Mouse (Mus musculus) heart, embryonic 14.5 days (tissue): ENCODE results near the gene Cox18. TPM values are rescaled to one million over a fixed set of nuclear protein-coding genes. Genes with fewer than 3 reads are reported as not detected.

ENCODE experiments used
- ATAC-seq: fragments of 200-750 bp; cut with Nextera tagmentation; 2 replicates; pipeline ENCODE4 v1.8.0; 2017; ENCODE audit warnings: low read depth, moderate TSS enrichment; ENCODE audit not compliant: insufficient number of reproducible peaks, insufficient read depth, low FRiP score
- H3K27ac ChIP-seq, 2 experiments: fragments of 200-500 bp in 1 of 2; fragments of 300-500 bp in 1 of 2; sonication (generic) in 1 of 2; replicated peaks in 1 of 2; 2 replicates each; pipeline ENCODE4 v1.5.1; 2012 to 2014; ENCODE audit warnings: low read depth in 2 of 2, low read length in 2 of 2, control low read depth in 1 of 2, mild to moderate bottlenecking in 1 of 2, mixed read lengths in 1 of 2; ENCODE audit not compliant: control insufficient read depth in 1 of 2, insufficient read depth in 1 of 2
- H3K27me3 ChIP-seq: fragments of 300-500 bp; sonication (generic); 2 replicates; pipeline ENCODE4 v1.6.1; 2014; ENCODE audit warnings: mild to moderate bottlenecking, low read length, control low read depth; ENCODE audit not compliant: control insufficient read depth, insufficient read depth
- H3K36me3 ChIP-seq: fragments of 300-500 bp; sonication (generic); 2 replicates; pipeline ENCODE4 v1.6.1; 2014; ENCODE audit warnings: mild to moderate bottlenecking, control low read depth, low read length, mixed read lengths; ENCODE audit not compliant: control insufficient read depth, insufficient read depth
- H3K4me1 ChIP-seq, 2 experiments: fragments of 200-500 bp in 1 of 2; fragments of 300-500 bp in 1 of 2; sonication (generic) in 1 of 2; 2 replicates each; pipeline ENCODE4 v1.6.1; 2012 to 2014; ENCODE audit warnings: low read length in 2 of 2, control low read depth in 1 of 2, mixed read lengths in 1 of 2; ENCODE audit not compliant: control insufficient read depth in 2 of 2, insufficient read depth in 2 of 2
- H3K4me2 ChIP-seq: fragments of 300-500 bp; sonication (generic); 2 replicates; pipeline ENCODE4 v1.6.1; 2014; ENCODE audit warnings: mild to moderate bottlenecking, low read length
- H3K4me3 ChIP-seq, 2 experiments: fragments of 200-500 bp in 1 of 2; fragments of 300-500 bp in 1 of 2; sonication (generic) in 1 of 2; 2 replicates each; pipeline ENCODE4 v1.5.1; 2012 to 2014; ENCODE audit warnings: low read length in 2 of 2, mild to moderate bottlenecking in 2 of 2, control low read depth in 1 of 2, low read depth in 1 of 2, moderate library complexity in 1 of 2; ENCODE audit not compliant: control insufficient read depth in 1 of 2, insufficient read depth in 1 of 2
- H3K9ac ChIP-seq: fragments of 300-500 bp; sonication (generic); 2 replicates; pipeline ENCODE4 v1.6.1; 2014; ENCODE audit warnings: mild to moderate bottlenecking, low read length
- H3K9me3 ChIP-seq: fragments of 300-500 bp; sonication (generic); 2 replicates; pipeline ENCODE4 v1.6.1; 2016; ENCODE audit warnings: low read length, control low read depth; ENCODE audit not compliant: control insufficient read depth
- WGBS: fragments of 180-500 bp; shearing (Covaris S2); extraction: QIAGEN DNeasy Blood & Tissue Kit; methylation state at CpG from one replicate; pipeline ENCODE4 v1.1.7; 2014; 5-methylcytosine and 5-hydroxymethylcytosine counted together
- polyA plus RNA-seq: library from polyadenylated mRNA; unstranded; fragments of >200 nt; fragmentation: Nextera tagmentation; extraction: Ambion mirVana; gene quantifications from 2 replicates; pipeline ENCODE4 v1.2.1, GENCODE M21; 2014

Gene Cox18
- polyA plus RNA-seq, 1 experiment from 2014 or later, result 26.0 TPM

DNA sequence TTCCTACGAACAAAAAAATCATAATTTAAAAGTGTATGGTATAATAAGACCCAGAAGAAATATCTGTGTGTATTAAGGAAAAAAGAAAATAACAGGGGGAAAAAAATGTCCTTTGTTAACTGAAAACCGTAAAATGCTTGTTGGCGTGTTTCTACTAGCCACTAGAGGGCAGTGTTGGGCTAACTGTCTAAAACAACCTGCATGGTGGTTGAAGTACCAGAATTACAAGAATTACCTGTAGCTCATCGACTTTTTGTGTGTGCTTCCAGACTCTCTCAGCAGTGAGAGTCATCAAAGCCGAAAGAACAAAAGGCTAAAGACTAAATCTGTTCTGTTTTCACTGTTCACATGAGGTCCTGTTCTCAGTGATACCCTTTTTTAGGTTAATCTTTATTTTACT lies 20.6 kb downstream of the Cox18 start:
- no peaks in the 10 kb centered on the region for H3K27me3 ChIP-seq
- no peak overlapping the region for H3K9ac ChIP-seq
- H3K4me3 ChIP-seq, result no peak overlapping the region
- H3K36me3 ChIP-seq, result no peaks in the 10 kb centered on the region
- H3K4me1 ChIP-seq, result no peaks in the 10 kb centered on the region
- no peak overlapping the region for H3K4me2 ChIP-seq
- 16% methylated on average over 5 of the region's 5 CpGs for WGBS
- no peak overlapping the region for H3K27ac ChIP-seq
- no peaks in the 10 kb centered on the region for H3K9me3 ChIP-seq
- no peak for ATAC-seq

DNA sequence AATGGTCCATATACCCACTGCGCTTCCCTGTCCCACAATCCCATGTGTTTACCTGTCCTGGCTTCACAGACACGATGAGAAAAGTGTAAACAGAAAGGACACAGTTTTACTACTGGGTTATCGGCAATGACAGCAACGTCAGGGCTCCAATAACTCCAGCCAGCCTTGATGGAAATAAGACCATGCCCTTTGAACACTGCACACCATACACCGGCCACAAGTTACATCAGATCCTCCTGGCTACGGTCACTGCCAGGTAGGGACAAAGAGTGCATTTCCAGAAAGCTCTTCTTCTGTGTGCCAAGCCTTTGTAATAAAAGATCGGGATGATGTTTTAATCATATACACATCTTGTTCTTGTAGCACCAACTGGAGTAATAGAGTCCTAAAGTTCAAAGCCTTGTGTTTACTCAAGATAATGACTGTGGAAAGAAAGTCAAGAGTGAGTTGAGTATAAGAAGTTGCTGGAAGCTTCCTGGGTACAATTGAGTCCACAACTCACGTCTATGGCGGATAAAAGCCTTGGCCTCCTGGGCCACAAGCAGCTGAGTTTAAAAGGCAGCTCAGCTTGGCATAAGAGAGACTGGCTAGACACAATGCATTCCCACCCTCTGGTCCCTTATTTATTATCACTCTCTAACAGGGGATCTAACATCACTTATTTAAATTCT lies 21.2 kb downstream of the Cox18 start:
- H3K27me3 ChIP-seq, result no peaks in the 10 kb centered on the region
- H3K4me2 ChIP-seq, result no peak overlapping the region
- H3K27ac ChIP-seq, result no peak overlapping the region
- no peaks in the 10 kb centered on the region for H3K9me3 ChIP-seq
- H3K4me1 ChIP-seq, result no peaks in the 10 kb centered on the region
- ATAC-seq, result no peak
- no peak overlapping the region for H3K9ac ChIP-seq
- H3K4me3 ChIP-seq, result no peak overlapping the region
- 78% methylated on average over 9 of the region's 9 CpGs for WGBS
- no peaks in the 10 kb centered on the region for H3K36me3 ChIP-seq

DNA sequence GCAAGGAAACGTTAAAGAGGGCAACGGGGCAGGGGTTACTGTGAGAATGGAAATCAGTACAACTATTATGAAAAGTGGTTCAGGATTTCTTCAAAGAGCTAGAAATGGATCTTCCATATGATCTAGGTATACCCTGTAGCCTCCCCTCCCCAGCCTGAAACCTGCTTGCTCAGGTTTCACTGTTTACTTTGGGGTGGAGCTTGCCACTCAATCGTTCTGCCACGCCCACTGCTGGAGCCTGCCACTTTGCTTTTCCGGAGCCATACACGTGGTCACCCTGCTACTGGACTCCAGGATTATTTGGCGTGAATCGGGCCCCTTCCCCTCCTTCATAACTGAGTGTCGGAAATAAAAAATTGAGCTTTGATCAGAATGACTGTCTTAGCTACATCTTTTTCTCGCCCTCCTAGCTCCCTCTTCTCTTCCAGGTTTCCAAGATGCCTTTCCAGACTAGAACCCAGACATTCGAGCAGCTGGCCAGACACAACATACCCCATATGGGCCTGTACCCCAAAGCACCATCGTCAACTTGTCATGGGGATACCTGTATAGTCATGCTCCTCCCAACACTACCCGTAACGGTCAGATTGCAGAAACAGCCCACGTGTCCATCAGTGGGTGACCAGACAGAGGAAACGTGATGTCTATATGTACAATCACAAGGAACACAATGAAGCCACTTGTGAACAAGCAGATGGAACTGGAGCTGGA lies 23.7 kb downstream of the Cox18 start:
- Histone ChIP-seq H3K9me3 (no peaks in the 10 kb centered on the region), H3K27me3 (no peaks in the 10 kb centered on the region), H3K4me2 (no peak overlapping the region), H3K9ac (no peak overlapping the region), H3K27ac (no peak overlapping the region), H3K4me3 (no peak overlapping the region), H3K36me3 (no peaks in the 10 kb centered on the region), H3K4me1 (no peaks in the 10 kb centered on the region)
- no peak for ATAC-seq
- WGBS, result 51% methylated on average over 16 of the region's 16 CpGs

DNA sequence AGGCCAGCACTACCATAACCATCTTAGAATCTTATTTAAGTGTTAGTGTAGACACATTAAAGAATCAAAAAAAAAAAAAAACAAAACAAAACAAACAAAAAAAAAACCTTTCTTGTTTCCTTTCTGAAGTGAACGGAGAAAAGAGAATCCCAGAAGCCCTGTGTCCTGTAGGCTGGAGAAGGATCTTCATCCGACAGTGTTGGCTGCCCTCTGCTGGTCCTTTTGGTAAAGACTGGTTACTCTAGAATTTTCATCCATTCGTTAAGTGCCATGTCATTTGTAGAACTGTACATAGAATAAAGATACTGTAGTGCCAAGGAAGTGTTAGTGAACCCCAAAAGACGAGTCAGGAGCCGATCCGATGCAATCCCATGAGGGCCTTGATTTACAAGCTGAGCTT lies 29.0 kb downstream of the Cox18 start:
- Histone ChIP-seq H3K9ac (no peak overlapping the region), H3K36me3 (no peaks in the 10 kb centered on the region), H3K27me3 (no peaks in the 10 kb centered on the region), H3K4me3 (no peak overlapping the region), H3K4me1 (no peaks in the 10 kb centered on the region), H3K27ac (no peak overlapping the region), H3K4me2 (no peak overlapping the region), H3K9me3 (no peaks in the 10 kb centered on the region)
- WGBS, result 18% methylated on average over 6 of the region's 6 CpGs
- ATAC-seq, result no peak

DNA sequence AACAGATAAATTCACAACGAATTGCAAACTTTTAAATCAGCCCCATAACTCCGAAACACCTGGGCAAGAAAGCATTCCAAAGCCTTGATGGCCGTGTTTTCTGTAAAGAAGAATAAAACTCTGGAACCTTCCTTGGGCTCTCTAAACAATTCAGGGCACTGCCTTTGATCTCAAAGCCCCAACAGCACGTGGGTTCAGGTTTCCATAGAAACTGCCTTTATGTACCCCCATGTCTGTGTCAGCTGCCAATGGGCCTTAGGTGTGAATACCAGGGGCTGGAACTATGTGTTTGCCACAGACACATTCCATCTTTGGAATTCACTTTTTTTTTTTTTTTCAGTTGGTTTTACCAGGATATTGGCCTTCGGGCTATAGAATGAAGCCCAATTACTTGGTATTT lies 41.0 kb downstream of the Cox18 start:
- Histone ChIP-seq H3K36me3 (no peaks in the 10 kb centered on the region), H3K4me2 (no peak overlapping the region), H3K4me3 (no peak overlapping the region), H3K27ac (no peak overlapping the region), H3K9ac (no peak overlapping the region), H3K9me3 (no peaks in the 10 kb centered on the region), H3K4me1 (peaks cover 0 to 5% of the 10 kb centered on the region in 2 experiments; a peak in 2 of 4 replicates), H3K27me3 (no peaks in the 10 kb centered on the region)
- ATAC-seq, result no peak
- WGBS, result 66% methylated on average over 5 of the region's 5 CpGs

DNA sequence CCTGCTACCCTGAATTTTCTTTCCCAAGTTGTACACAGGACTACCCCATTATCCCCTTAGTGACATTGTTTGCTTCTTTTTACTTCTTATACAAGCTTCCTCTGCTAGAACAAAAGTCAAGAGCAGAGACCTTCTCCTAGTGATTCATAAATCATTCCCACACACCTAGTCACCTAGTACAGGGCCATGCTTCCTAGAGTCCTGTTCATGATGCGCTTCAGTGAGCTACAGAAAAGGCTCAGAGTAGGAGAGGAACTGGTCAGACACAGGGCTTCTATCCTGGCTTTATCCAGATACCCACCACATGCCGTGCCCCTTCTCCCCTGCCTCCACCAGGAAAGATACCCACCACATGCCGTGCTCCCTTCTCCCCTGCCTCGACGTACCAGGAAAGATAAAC lies 44.7 kb downstream of the Cox18 start:
- no peak overlapping the region for H3K9ac ChIP-seq
- H3K4me3 ChIP-seq, result no peak overlapping the region
- no peak overlapping the region for H3K4me2 ChIP-seq
- no peaks in the 10 kb centered on the region for H3K36me3 ChIP-seq
- WGBS, result 49% methylated on average over 5 of the region's 5 CpGs
- no peaks in the 10 kb centered on the region for H3K9me3 ChIP-seq
- no peak overlapping the region for H3K27ac ChIP-seq
- ATAC-seq, result no peak
- no peaks in the 10 kb centered on the region for H3K27me3 ChIP-seq
- peaks cover 0 to 5% of the 10 kb centered on the region in 2 experiments; a peak in 2 of 4 replicates for H3K4me1 ChIP-seq

DNA sequence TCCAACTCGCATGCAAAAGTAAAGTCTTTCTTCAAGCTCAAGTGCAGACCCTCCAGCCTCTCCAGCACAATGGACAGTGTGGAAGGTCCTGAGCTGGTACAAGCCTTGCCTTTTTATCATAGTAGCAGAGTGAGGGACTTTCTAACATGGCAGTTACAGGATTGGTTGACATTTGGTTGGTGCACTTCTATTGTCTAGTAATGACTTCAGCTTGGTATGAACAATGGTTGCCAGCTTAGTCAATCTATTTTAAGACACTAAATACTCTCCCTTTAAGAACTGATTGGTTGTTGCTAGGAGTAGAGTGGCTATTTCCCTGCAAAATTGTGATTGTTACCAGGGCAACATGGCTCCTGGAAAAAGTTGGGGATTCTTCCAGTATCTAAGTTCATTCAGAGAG lies 45.7 kb downstream of the Cox18 start:
- Histone ChIP-seq H3K27me3 (no peaks in the 10 kb centered on the region), H3K27ac (peak overlapping the region; percentile 73 to 78), H3K4me1 (peaks cover 0 to 5% of the 10 kb centered on the region in 2 experiments; a peak in 2 of 4 replicates), H3K9ac (no peak overlapping the region), H3K9me3 (no peaks in the 10 kb centered on the region), H3K4me3 (no peak overlapping the region), H3K36me3 (no peaks in the 10 kb centered on the region), H3K4me2 (peak overlapping the region; percentile 12; the same call in 1 of the 2 replicates)
- 62% methylated on average over 1 of the region's 1 CpGs for WGBS
- peak; percentile 76 for ATAC-seq
